Comparison of ENCODE assay signal across 8 mouse cellular contexts in genomic region chr19:8928689-8929223, GRCm38 (mm10). TPM values are rescaled to one million over a fixed set of nuclear protein-coding genes. Genes with fewer than 3 reads are reported as not detected.
DNase-seq lines count a peak whose midpoint lies in the region; ATAC-seq and TF ChIP-seq lines count a peak whose summit lies in the region.

No protein-coding gene starts in this region.

- peak overlapping the region; percentile 82 for H3K4me3 ChIP-seq in lung, embryonic 16.5 days (ENCODE audit: low read length)
- peak overlapping the region; percentile 53 for H3K4me3 ChIP-seq in hindbrain, postnatal 0 days (ENCODE audit: low read length)
- peak overlapping the region; percentile 47; the same call in 1 of the 2 replicates for H3K4me3 ChIP-seq in midbrain, postnatal 0 days (ENCODE audit: low read depth, low read length)

- H3K36me3 ChIP-seq in lung, embryonic 16.5 days (ENCODE audit: control insufficient read depth, insufficient read depth, low read length): peaks cover 16% of the 10 kb centered on the region
- H3K36me3 ChIP-seq in hindbrain, postnatal 0 days (ENCODE audit: insufficient read depth, low read length): peaks cover 8% of the 10 kb centered on the region; the same call in 1 of the 2 replicates
- peaks cover 21% of the 10 kb centered on the region for H3K36me3 ChIP-seq in midbrain, postnatal 0 days (ENCODE audit: insufficient read depth, low read length)

- peak overlapping the region; percentile 95 for H3K27ac ChIP-seq in lung, embryonic 16.5 days (ENCODE audit: low read length)
- peak overlapping the region; percentile 62; the same call in 1 of the 2 replicates for H3K27ac ChIP-seq in hindbrain, postnatal 0 days
- H3K27ac ChIP-seq in midbrain, postnatal 0 days (ENCODE audit: low read depth, low read length): no peak overlapping the region

- no peaks in the 10 kb centered on the region for H3K9me3 ChIP-seq in lung, embryonic 16.5 days (ENCODE audit: control insufficient read depth, low read length)
- H3K9me3 ChIP-seq in hindbrain, postnatal 0 days (ENCODE audit: low read length): no peaks in the 10 kb centered on the region
- H3K9me3 ChIP-seq in midbrain, postnatal 0 days (ENCODE audit: low read length): no peaks in the 10 kb centered on the region

- no peak for TF ChIP-seq CTCF in hindbrain, postnatal 0 days (IDR thresholded peaks at IDR 0.05; ENCODE audit: low read depth)
- no peak for TF ChIP-seq CTCF in midbrain, postnatal 0 days (IDR thresholded peaks at IDR 0.05)

- peaks cover 9% of the 10 kb centered on the region for H3K4me1 ChIP-seq in lung, embryonic 16.5 days (replicated peaks; ENCODE audit: control insufficient read depth, insufficient read depth, low read length)
- H3K4me1 ChIP-seq in hindbrain, postnatal 0 days (ENCODE audit: insufficient read depth, low read length): no peaks in the 10 kb centered on the region
- no peaks in the 10 kb centered on the region for H3K4me1 ChIP-seq in midbrain, postnatal 0 days (ENCODE audit: insufficient read depth, low read length)

- WGBS in lung, embryonic 16.5 days: 28% methylated on average over 16 of the region's 16 CpGs
- 15% methylated on average over 16 of the region's 16 CpGs for WGBS in hindbrain, postnatal 0 days
- WGBS in midbrain, postnatal 0 days: 18% methylated on average over 16 of the region's 16 CpGs

- peak overlapping the region; percentile 89 for H3K9ac ChIP-seq in lung, embryonic 16.5 days (ENCODE audit: low read length)
- H3K9ac ChIP-seq in hindbrain, postnatal 0 days (replicated peaks; ENCODE audit: low read length): peak overlapping the region; percentile 59; the same call in 1 of the 2 replicates
- H3K9ac ChIP-seq in midbrain, postnatal 0 days (replicated peaks; ENCODE audit: low read length, poor library complexity, severe bottlenecking): peak overlapping the region; percentile 53

- peak; percentile 12 for ATAC-seq in lung, embryonic 16.5 days (ENCODE audit: low read depth)
- ATAC-seq in hindbrain, postnatal 0 days: peak; percentile 9
- ATAC-seq in midbrain, postnatal 0 days (ENCODE audit: low FRiP score): peak; percentile 47

- H3K4me2 ChIP-seq in lung, embryonic 16.5 days (ENCODE audit: low read depth, low read length): peak overlapping the region; percentile 81
- H3K4me2 ChIP-seq in hindbrain, postnatal 0 days (ENCODE audit: low read depth, low read length): peak overlapping the region; percentile 71
- peak overlapping the region; percentile 61 for H3K4me2 ChIP-seq in midbrain, postnatal 0 days (ENCODE audit: low read depth, low read length, poor library complexity, severe bottlenecking)

- peak; percentile 53 for DNase-seq in adrenal gland, adult 8-10 months
- DNase-seq in adrenal gland, adult 2 months: no peak
- no peak for DNase-seq in lung, postnatal 4 days
- no peak for DNase-seq in hindbrain, postnatal 0 days (ENCODE audit: low spot score)
- DNase-seq in midbrain, postnatal 0 days (ENCODE audit: low spot score): no peak
- DNase-seq in T-cell, adult 2 months (ENCODE audit: low spot score): no peak
- no peak for DNase-seq in thymus, postnatal 4 days

- H3K27me3 ChIP-seq in lung, embryonic 16.5 days (ENCODE audit: control insufficient read depth, insufficient read depth, low read depth, low read length): no peaks in the 10 kb centered on the region
- no peaks in the 10 kb centered on the region for H3K27me3 ChIP-seq in hindbrain, postnatal 0 days (ENCODE audit: insufficient read depth, low read length)
- no peaks in the 10 kb centered on the region for H3K27me3 ChIP-seq in midbrain, postnatal 0 days (ENCODE audit: insufficient read depth, low read length)

RNA-seq across cellular contexts. Expression of gene Rom1, which starts 0.4 kb away (rescaled TPM):
- total RNA-seq in adrenal gland, adult 8-10 months (2022): 10 to 100 TPM; 51.9 to 73.5 (median 54.9) TPM
- 10 to 100 TPM; 37.0 to 46.9 TPM for total RNA-seq in adrenal gland, adult 2 months (2021)
- 105 and 116 TPM in 2 replicates for polyA plus RNA-seq in adrenal gland, adult 2 months (2012; rRNA removed)
- 2.8 and 4.0 TPM in 2 replicates for polyA plus RNA-seq in lung, embryonic 16.5 days (2015; fragmentation: Nextera tagmentation; extraction: Ambion mirVana)
- total RNA-seq in hindbrain, postnatal 0 days (2014; rRNA removed): 5.7 and 6.0 TPM in 2 replicates
- polyA plus RNA-seq in hindbrain, postnatal 0 days (2015; fragmentation: Nextera tagmentation; extraction: Ambion mirVana): 3.5 and 4.0 TPM in 2 replicates
- total RNA-seq in midbrain, postnatal 0 days (2014; rRNA removed): 3.0 and 6.3 TPM in 2 replicates
- polyA plus RNA-seq in midbrain, postnatal 0 days (2015; fragmentation: Nextera tagmentation; extraction: Ambion mirVana): 2.7 and 3.5 TPM in 2 replicates

RNA-seq across cellular contexts. Expression of gene Eml3, which starts 0.6 kb away (rescaled TPM):
- 10 to 100 TPM; 57.9 to 87.6 (median 79.6) TPM for total RNA-seq in adrenal gland, adult 8-10 months (2022)
- total RNA-seq in adrenal gland, adult 2 months (2021): 10 to 100 TPM; 39.7 to 51.0 TPM
- 70.6 and 80.7 TPM in 2 replicates for polyA plus RNA-seq in adrenal gland, adult 2 months (2012; rRNA removed)
- 31.0 and 32.2 TPM in 2 replicates for polyA plus RNA-seq in lung, embryonic 16.5 days (2015; fragmentation: Nextera tagmentation; extraction: Ambion mirVana)
- total RNA-seq in hindbrain, postnatal 0 days (2014; rRNA removed): 8.3 and 8.6 TPM in 2 replicates
- polyA plus RNA-seq in hindbrain, postnatal 0 days (2015; fragmentation: Nextera tagmentation; extraction: Ambion mirVana): 11.0 and 11.8 TPM in 2 replicates
- total RNA-seq in midbrain, postnatal 0 days (2014; rRNA removed): 6.3 and 9.3 TPM in 2 replicates
- 8.7 and 9.0 TPM in 2 replicates for polyA plus RNA-seq in midbrain, postnatal 0 days (2015; fragmentation: Nextera tagmentation; extraction: Ambion mirVana)

RNA-seq across cellular contexts. Expression of gene B3gat3, which starts 8.6 kb away (rescaled TPM):
- 10 to 100 TPM; 61.3 to 72.9 (median 70.0) TPM for total RNA-seq in adrenal gland, adult 8-10 months (2022)
- 10 to 100 TPM; 57.0 to 70.5 TPM for total RNA-seq in adrenal gland, adult 2 months (2021)
- polyA plus RNA-seq in adrenal gland, adult 2 months (2012; rRNA removed): 147 and 159 TPM in 2 replicates
- 40.2 and 43.5 TPM in 2 replicates for polyA plus RNA-seq in lung, embryonic 16.5 days (2015; fragmentation: Nextera tagmentation; extraction: Ambion mirVana)
- total RNA-seq in hindbrain, postnatal 0 days (2014; rRNA removed): 88.7 and 97.5 TPM in 2 replicates
- 80.9 and 92.3 TPM in 2 replicates for polyA plus RNA-seq in hindbrain, postnatal 0 days (2015; fragmentation: Nextera tagmentation; extraction: Ambion mirVana)
- 111 TPM in 2 replicates for total RNA-seq in midbrain, postnatal 0 days (2014; rRNA removed)
- polyA plus RNA-seq in midbrain, postnatal 0 days (2015; fragmentation: Nextera tagmentation; extraction: Ambion mirVana): 95.5 and 99.7 TPM in 2 replicates

RNA-seq across cellular contexts. Expression of gene Mta2, which starts 12.9 kb away (rescaled TPM):
- 100 to 1,000 TPM in 2 of 4 experiments, 10 to 100 TPM in 2; 83.4 to 133 (median 102) TPM for total RNA-seq in adrenal gland, adult 8-10 months (2022)
- 10 to 100 TPM; 81.8 to 86.1 TPM for total RNA-seq in adrenal gland, adult 2 months (2021)
- polyA plus RNA-seq in adrenal gland, adult 2 months (2012; rRNA removed): 15.9 and 20.6 TPM in 2 replicates
- polyA plus RNA-seq in lung, embryonic 16.5 days (2015; fragmentation: Nextera tagmentation; extraction: Ambion mirVana): 149 and 164 TPM in 2 replicates
- total RNA-seq in hindbrain, postnatal 0 days (2014; rRNA removed): 65.1 and 71.4 TPM in 2 replicates
- polyA plus RNA-seq in hindbrain, postnatal 0 days (2015; fragmentation: Nextera tagmentation; extraction: Ambion mirVana): 75.2 and 78.8 TPM in 2 replicates
- total RNA-seq in midbrain, postnatal 0 days (2014; rRNA removed): 64.3 and 65.6 TPM in 2 replicates
- polyA plus RNA-seq in midbrain, postnatal 0 days (2015; fragmentation: Nextera tagmentation; extraction: Ambion mirVana): 73.6 and 77.9 TPM in 2 replicates

RNA-seq across cellular contexts. Expression of gene Tut1, which starts 24.9 kb away (rescaled TPM):
- 10 to 100 TPM; 22.9 to 31.9 (median 26.8) TPM for total RNA-seq in adrenal gland, adult 8-10 months (2022)
- total RNA-seq in adrenal gland, adult 2 months (2021): 10 to 100 TPM; 19.6 to 23.9 TPM
- 16.3 and 22.4 TPM in 2 replicates for polyA plus RNA-seq in adrenal gland, adult 2 months (2012; rRNA removed)
- 27.5 and 28.9 TPM in 2 replicates for polyA plus RNA-seq in lung, embryonic 16.5 days (2015; fragmentation: Nextera tagmentation; extraction: Ambion mirVana)
- total RNA-seq in hindbrain, postnatal 0 days (2014; rRNA removed): 20.8 and 23.4 TPM in 2 replicates
- 16.0 and 16.2 TPM in 2 replicates for polyA plus RNA-seq in hindbrain, postnatal 0 days (2015; fragmentation: Nextera tagmentation; extraction: Ambion mirVana)
- 18.1 and 19.0 TPM in 2 replicates for total RNA-seq in midbrain, postnatal 0 days (2014; rRNA removed)
- polyA plus RNA-seq in midbrain, postnatal 0 days (2015; fragmentation: Nextera tagmentation; extraction: Ambion mirVana): 15.1 and 18.4 TPM in 2 replicates
